19 mouse cellular contexts compared by ENCODE assay signal in the genomic region with DNA sequence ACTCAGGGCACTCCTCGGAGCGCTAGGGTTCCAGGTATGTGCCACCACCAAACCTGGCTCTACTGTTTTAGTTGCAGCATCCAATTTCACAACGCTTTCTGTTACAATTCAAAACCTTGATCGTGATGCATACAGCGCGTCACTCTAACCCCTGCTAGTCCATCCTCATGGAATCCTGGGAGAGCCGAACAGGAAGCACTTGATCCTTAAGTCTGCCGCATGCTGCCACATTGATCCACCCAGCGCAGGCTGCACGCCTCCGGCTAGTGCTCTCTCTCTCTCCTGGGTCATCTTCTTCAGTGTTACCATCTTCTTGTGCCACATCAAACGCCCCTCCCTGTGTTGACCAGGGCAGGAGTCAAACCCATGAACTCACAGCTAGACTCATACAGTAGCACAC. TPM values are rescaled to one million over a fixed set of nuclear protein-coding genes. Genes with fewer than 3 reads are reported as not detected.
DNase-seq lines count a peak whose midpoint lies in the region.
"Had no signal": no experiment of that assay in that cellular context is flagged by ENCODE, and none has a peak within 500 bp of the region (broad histone marks: within the 10 kb centered on the region; RNA-seq: fewer than 3 reads in every experiment).

No protein-coding gene starts in this region.

- 93% methylated on average over 12 of the region's 12 CpGs for WGBS in heart, embryonic 10.5 days

- DNase-seq in heart, embryonic 10.5 days (ENCODE audit: low spot score): peak; percentile 58
- DNase-seq in heart, adult 9 months (ENCODE audit: low spot score in 2 of 2): no peak
- DNase-seq in right cerebral cortex, postnatal 25 days: peak; percentile 2
- DNase-seq in right cerebral cortex, adult 18-20 months: no peak
- no peak for DNase-seq in thymus, adult 18-20 months
- DNase-seq: adrenal gland, adult 2 months; adrenal gland, postnatal 10 days; adrenal gland, postnatal 25 days; cerebellum, adult 11 months; cerebellum, adult 18-20 months; cerebellum, adult 8-10 months; cerebellum, adult 9-11 months; cerebellum, postnatal 14 days; cerebellum, postnatal 36 days; embryo, embryonic 11 days; forebrain, postnatal 0 days had no signal

- peaks cover 10% of the 10 kb centered on the region; the same call in 1 of the 2 replicates for H3K4me1 ChIP-seq in heart, embryonic 10.5 days
- H3K4me1 ChIP-seq: forebrain, embryonic 13.5 days; forebrain, embryonic 15.5 days had no signal

- no peak overlapping the region for H3K4me3 ChIP-seq in heart, embryonic 10.5 days
- H3K4me3 ChIP-seq: embryonic facial prominence, embryonic 12.5 days; forebrain, embryonic 13.5 days; forebrain, embryonic 15.5 days had no signal

- H3K9me3 ChIP-seq in heart, embryonic 10.5 days: 0 out of 2 replicates have a peak, but pooled peaks cover 3% of the 10 kb centered on the region
- H3K9me3 ChIP-seq: embryonic facial prominence, embryonic 12.5 days; forebrain, embryonic 13.5 days; forebrain, embryonic 15.5 days had no signal

- H3K36me3 ChIP-seq in heart, embryonic 10.5 days: no peaks in the 10 kb centered on the region

- no peak overlapping the region for H3K27ac ChIP-seq in heart, embryonic 10.5 days
- H3K27ac ChIP-seq: embryonic facial prominence, embryonic 12.5 days; forebrain, embryonic 13.5 days; forebrain, embryonic 15.5 days had no signal

- no peaks in the 10 kb centered on the region for H3K27me3 ChIP-seq in heart, embryonic 10.5 days (ENCODE audit: insufficient read depth, poor library complexity, severe bottlenecking)
- H3K27me3 ChIP-seq: embryonic facial prominence, embryonic 12.5 days; forebrain, embryonic 13.5 days; forebrain, embryonic 15.5 days had no signal

RNA-seq across cellular contexts. Expression of gene Kcnmb4, which starts 25.5 kb away (rescaled TPM):
- polyA plus RNA-seq in heart, embryonic 10.5 days (2016; fragmentation: Nextera tagmentation; extraction: Ambion mirVana): 5.0 and 8.0 TPM in 2 replicates

Comparison
In these comparisons a context has a peak if more than half of its experiments do, and no peak if none do; other contexts are left out.
1. DNase-seq: peak in heart, embryonic 10.5 days (single experiment) and right cerebral cortex, postnatal 25 days (single experiment); none in heart, adult 9 months (0 of 2), right cerebral cortex, adult 18-20 months (single experiment) and thymus, adult 18-20 months (0 of 2).